Mouse (Mus musculus) T-cell, adult 66 days (primary cell): ENCODE results near the gene Tmprss4. TPM values are rescaled to one million over a fixed set of nuclear protein-coding genes. Genes with fewer than 3 reads are reported as not detected.

ENCODE experiments used
- total RNA-seq, 2 experiments: library from RNA; stranded (reverse); gene quantifications; 3 replicates in 1 of 2; 4 replicates in 1 of 2; pipeline ENCODE4 v1.2.4; 2023

Gene Tmprss4
- total RNA-seq, result not detected

DNA sequence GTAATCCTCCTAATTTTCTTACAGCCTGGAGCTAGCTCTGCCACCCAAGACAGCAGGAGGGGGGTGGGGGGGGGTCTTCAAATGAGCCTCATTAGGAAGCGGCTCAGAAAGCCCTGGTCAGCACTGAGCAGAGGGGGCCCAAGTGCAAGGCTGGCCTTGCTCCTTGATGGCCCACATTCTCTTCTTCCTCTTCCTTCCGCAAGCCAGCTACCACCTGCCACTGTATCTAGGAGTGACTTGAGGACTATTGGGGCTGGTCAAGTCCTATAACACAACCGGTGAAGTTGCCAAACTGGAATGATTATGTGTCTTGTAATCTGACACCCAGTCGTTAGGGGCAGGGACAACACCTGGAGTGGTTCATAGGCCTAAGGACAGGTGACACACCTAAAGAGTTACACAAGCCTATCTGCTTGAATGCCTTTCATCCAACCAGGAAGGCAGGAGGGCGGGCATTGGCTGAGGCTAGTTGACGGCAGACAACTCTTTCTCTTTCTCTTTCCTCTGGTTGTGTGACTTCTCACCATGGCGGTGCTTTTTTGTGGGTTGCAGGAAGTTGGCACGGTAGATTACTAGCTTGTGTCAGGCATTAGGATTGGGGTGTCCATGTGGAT, at the start of gene Tmprss4:
TSS of gene Tmprss4 (minus strand) at position 296 of the 614 bp plus-strand sequence.

DNA sequence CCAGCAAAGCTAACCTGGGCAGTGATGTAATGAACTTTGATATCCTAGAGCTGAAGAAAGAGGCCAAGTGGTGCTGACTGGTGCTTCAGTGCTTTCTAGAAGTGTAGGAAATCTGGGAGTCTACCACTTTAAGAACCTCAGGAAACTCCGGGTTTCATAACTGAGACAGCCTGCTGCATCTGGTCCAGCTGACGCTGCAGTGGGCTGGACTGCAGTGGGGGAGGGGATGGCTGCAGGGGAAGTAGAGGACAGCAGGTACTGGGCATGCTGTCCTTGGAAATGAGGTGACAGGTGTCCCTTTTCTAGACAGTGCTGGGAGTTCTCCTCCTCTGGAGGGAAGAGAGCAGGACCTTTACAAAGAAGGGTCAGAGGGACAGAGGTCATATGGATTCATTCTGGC, 22.1 kb downstream of the Tmprss4 start, which contains the start of gene BC049352:
TSS of gene BC049352 (plus strand) at position 238 of the 400 bp plus-strand sequence.

DNA sequence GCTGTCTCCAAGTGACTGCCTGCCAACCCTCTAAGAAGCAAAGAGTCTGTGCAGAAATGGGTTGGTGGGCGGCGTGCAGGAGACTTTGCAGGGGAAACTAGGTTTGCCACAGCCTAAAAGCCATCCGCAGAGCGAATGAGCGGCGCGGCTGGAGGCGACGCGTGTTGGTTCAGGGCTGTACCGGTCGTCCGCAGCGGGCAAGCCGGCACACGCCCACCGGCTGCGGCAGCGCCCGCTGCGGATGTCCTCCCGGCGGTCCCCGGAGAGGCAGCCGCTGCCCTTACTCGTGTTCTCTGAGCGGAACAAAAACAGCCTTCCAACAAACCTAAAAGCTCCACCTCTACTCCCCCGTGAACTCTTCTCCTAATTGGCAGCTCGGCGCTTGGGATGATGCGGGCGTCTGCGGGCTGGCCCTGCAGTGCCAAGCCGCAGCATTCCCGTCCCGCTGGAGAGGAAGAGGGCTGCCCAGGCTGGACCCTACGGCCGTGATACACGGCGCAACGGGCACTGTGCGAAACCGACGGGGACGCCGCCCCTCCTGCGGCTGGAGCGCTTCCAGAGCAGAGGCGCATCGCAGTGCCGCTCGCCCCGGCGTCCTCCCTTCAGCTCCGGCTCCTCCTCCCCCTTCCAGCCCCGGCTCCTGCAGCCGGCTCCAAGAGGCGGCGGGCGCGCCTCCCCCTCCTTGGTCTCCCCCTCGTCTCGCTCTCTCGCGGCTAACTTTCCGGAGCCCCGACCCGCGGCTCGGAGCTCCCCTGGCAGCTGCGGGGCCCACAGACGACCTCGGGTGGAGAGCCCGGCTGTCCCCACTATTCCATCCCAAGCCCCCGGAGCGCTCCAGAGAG, 65.5 kb downstream of the Tmprss4 start, which contains the start of gene Scn4b:
TSS of gene Scn4b (plus strand) at position 205 of the 842 bp plus-strand sequence.

Other genes with a start within 250 kb of the Tmprss4 start
- 100 to 1,000 TPM in 1 of 2 experiments, 10 to 100 TPM in 1; 97.0 to 130 TPM for gene Ube4a, start 238.5 kb downstream of the Tmprss4 start, total RNA-seq
- gene Cd3g, start 223.7 kb downstream of the Tmprss4 start, total RNA-seq, result 100 to 1,000 TPM; 492 to 549 TPM
- gene Cd3d, start 222.3 kb downstream of the Tmprss4 start, total RNA-seq, result 100 to 1,000 TPM; 523 to 573 TPM
- gene Cd3e, start 194.5 kb downstream of the Tmprss4 start, total RNA-seq, result 100 to 1,000 TPM; 887 to 950 TPM
- under 1 TPM in 1 of 2 experiments, not detected in 1; 0.74 TPM for gene Mpzl2, start 164.3 kb downstream of the Tmprss4 start, total RNA-seq
- 10 to 100 TPM; 11.8 to 14.3 TPM for gene Mpzl3, start 148.9 kb downstream of the Tmprss4 start, total RNA-seq
- 10 to 100 TPM; 17.5 to 22.2 TPM for gene Jaml, start 124.9 kb downstream of the Tmprss4 start, total RNA-seq
- gene Scn2b, start 86.3 kb downstream of the Tmprss4 start, total RNA-seq, result under 1 TPM; 0.35 to 0.50 TPM
- gene Scn4b, start 65.7 kb downstream of the Tmprss4 start, total RNA-seq, result not detected
- gene BC049352, start 22.1 kb downstream of the Tmprss4 start, total RNA-seq, result under 1 TPM in 1 of 2 experiments, not detected in 1; 0.44 TPM
- 10 to 100 TPM; 20.2 to 24.7 TPM for gene Il10ra, start 65.1 kb upstream of the Tmprss4 start, total RNA-seq
- under 1 TPM; 0.18 to 0.61 TPM for gene Tmprss13, start 115.0 kb upstream of the Tmprss4 start, total RNA-seq
- under 1 TPM in 1 of 2 experiments, not detected in 1; 0.50 TPM for gene Fxyd6, start 166.1 kb upstream of the Tmprss4 start, total RNA-seq
- not detected for gene Fxyd2, start 195.6 kb upstream of the Tmprss4 start, total RNA-seq
- not detected for gene Dscaml1, start 222.5 kb upstream of the Tmprss4 start, total RNA-seq